Mouse (Mus musculus) embryonic facial prominence, embryonic 15.5 days (tissue): ENCODE results near the gene Gm2000. TPM values are rescaled to one million over a fixed set of nuclear protein-coding genes. Genes with fewer than 3 reads are reported as not detected.
"Not testable (repeated sequence)": the region's sequence is repeated elsewhere in the genome, so short reads cannot be mapped to it uniquely, and the experiment has no call there.

Experiments used
- ATAC-seq: fragments of 200-750 bp; cut with Nextera tagmentation; 2 replicates; pipeline ENCODE4 v1.8.0; 2017; ENCODE audit warnings: low read depth, moderate TSS enrichment; ENCODE audit not compliant: insufficient number of reproducible peaks, low FRiP score, low TSS enrichment
- H3K27ac ChIP-seq: fragments of 300-500 bp; sonication (generic); replicated peaks from 2 replicates; pipeline ENCODE4 v1.5.1; 2015; ENCODE audit warnings: mild to moderate bottlenecking, inconsistent platforms
- H3K27me3 ChIP-seq: fragments of 300-500 bp; sonication (generic); 2 replicates; pipeline ENCODE4 v1.6.1; 2015; ENCODE audit warnings: inconsistent platforms
- H3K36me3 ChIP-seq: fragments of 300-500 bp; sonication (generic); 2 replicates; pipeline ENCODE4 v1.6.1; 2015; ENCODE audit warnings: mild to moderate bottlenecking, inconsistent platforms
- H3K4me1 ChIP-seq: fragments of 300-500 bp; sonication (generic); 2 replicates; pipeline ENCODE4 v1.6.1; 2015; ENCODE audit warnings: inconsistent platforms
- H3K4me2 ChIP-seq: fragments of 300-500 bp; sonication (generic); replicated peaks from 2 replicates; pipeline ENCODE4 v1.6.1; 2015; ENCODE audit warnings: mild to moderate bottlenecking, inconsistent platforms
- H3K4me3 ChIP-seq: fragments of 300-500 bp; sonication (generic); replicated peaks from 2 replicates; pipeline ENCODE4 v1.5.1; 2015; ENCODE audit warnings: mild to moderate bottlenecking, inconsistent platforms
- H3K9ac ChIP-seq: fragments of 300-500 bp; sonication (generic); 2 replicates; pipeline ENCODE4 v1.6.1; 2015; ENCODE audit warnings: inconsistent platforms
- H3K9me3 ChIP-seq: fragments of 300-500 bp; sonication (generic); replicated peaks from 2 replicates; pipeline ENCODE4 v1.6.1; 2016; ENCODE audit warnings: inconsistent platforms
- WGBS: fragments of 180-500 bp; shearing (Covaris S2); methylation state at CpG from one replicate; pipeline ENCODE4 v1.1.7; 2015; 5-methylcytosine and 5-hydroxymethylcytosine counted together
- polyA plus RNA-seq: library from polyadenylated mRNA; unstranded; fragments of >200 nt; fragmentation: Nextera tagmentation; extraction: Ambion mirVana; gene quantifications from 2 replicates; pipeline ENCODE4 v1.2.1, GENCODE M21; 2015

The Gm2000 gene
- polyA plus RNA-seq, 1 experiment from 2014 or later, result 944 TPM

- not testable (repeated sequence) for H3K27me3 ChIP-seq, H3K9ac ChIP-seq, H3K27ac ChIP-seq, H3K9me3 ChIP-seq, H3K4me3 ChIP-seq, H3K4me1 ChIP-seq, H3K36me3 ChIP-seq, ATAC-seq, H3K4me2 ChIP-seq
- WGBS, result 85% methylated on average over 3 of the region's 3 CpGs
These were observed 34.3 kb downstream of the Gm2000 start for GRCm38 (mm10) chr1:156400159-156400558.

- Histone ChIP-seq H3K27me3 (no peaks in the 10 kb centered on the region), H3K27ac (no peak overlapping the region), H3K9me3 (no peaks in the 10 kb centered on the region), H3K4me1 (no peaks in the 10 kb centered on the region), H3K9ac (no peak overlapping the region), H3K36me3 (no peaks in the 10 kb centered on the region), H3K4me3 (no peak overlapping the region), H3K4me2 (no peak overlapping the region)
- no peak for ATAC-seq
- WGBS, result 24% methylated on average over 2 of the region's 2 CpGs
These were observed 36.7 kb downstream of the Gm2000 start for GRCm38 (mm10) chr1:156402491-156402890.

GRCm38 (mm10) chr1:156403251-156403650 is 37.4 kb downstream of the Gm2000 start:
- Histone ChIP-seq H3K4me1 (no peaks in the 10 kb centered on the region), H3K27ac (no peak overlapping the region), H3K4me2 (no peak overlapping the region), H3K9me3 (no peaks in the 10 kb centered on the region), H3K4me3 (no peak overlapping the region), H3K9ac (no peak overlapping the region), H3K27me3 (no peaks in the 10 kb centered on the region), H3K36me3 (no peaks in the 10 kb centered on the region)
- no peak for ATAC-seq
- 44% methylated on average over 10 of the region's 10 CpGs for WGBS

GRCm38 (mm10) chr1:156408004-156408403 is 42.2 kb downstream of the Gm2000 start:
- H3K9ac ChIP-seq, result no peak overlapping the region
- no peak overlapping the region for H3K4me2 ChIP-seq
- no peak overlapping the region for H3K4me3 ChIP-seq
- H3K27ac ChIP-seq, result no peak overlapping the region
- H3K9me3 ChIP-seq, result no peaks in the 10 kb centered on the region
- no peaks in the 10 kb centered on the region for H3K36me3 ChIP-seq
- no peaks in the 10 kb centered on the region for H3K27me3 ChIP-seq
- ATAC-seq, result no peak
- no peaks in the 10 kb centered on the region for H3K4me1 ChIP-seq
- WGBS, result 48% methylated on average over 3 of the region's 3 CpGs

- H3K4me2 ChIP-seq, result no peak overlapping the region
- no peaks in the 10 kb centered on the region for H3K4me1 ChIP-seq
- no peak for ATAC-seq
- no peaks in the 10 kb centered on the region for H3K27me3 ChIP-seq
- no peak overlapping the region for H3K27ac ChIP-seq
- H3K9ac ChIP-seq, result no peak overlapping the region
- no peaks in the 10 kb centered on the region for H3K9me3 ChIP-seq
- H3K4me3 ChIP-seq, result no peak overlapping the region
- no peaks in the 10 kb centered on the region for H3K36me3 ChIP-seq
- WGBS, result 69% methylated on average over 4 of the region's 4 CpGs
These were observed 42.7 kb downstream of the Gm2000 start for GRCm38 (mm10) chr1:156408521-156408920.

Other genes with a start within 250 kb of the Gm2000 start
- 0.32 and 0.43 TPM in 2 replicates for gene Fam163a, start 161.0 kb upstream of the Gm2000 start, polyA plus RNA-seq
- gene Tdrd5, start 62.4 kb upstream of the Gm2000 start, polyA plus RNA-seq, result 0.47 and 0.64 TPM in 2 replicates
- gene Nphs2, start 55.3 kb upstream of the Gm2000 start, polyA plus RNA-seq, result 0.08 TPM in 1 of 2 replicates, not detected in the other
- gene Axdnd1, start 55.1 kb downstream of the Gm2000 start, polyA plus RNA-seq, result not detected in 2 replicates
- gene Soat1, start 108.3 kb downstream of the Gm2000 start, polyA plus RNA-seq, result 23.1 and 27.0 TPM in 2 replicates
- 0.53 and 0.93 TPM in 2 replicates for gene Gm10031, start 158.0 kb downstream of the Gm2000 start, polyA plus RNA-seq
- 4.0 and 4.5 TPM in 2 replicates for gene Abl2, start 192.7 kb downstream of the Gm2000 start, polyA plus RNA-seq